Mouse (Mus musculus): Measurements from ENCODE around the gene Tarbp1. TPM values are rescaled to one million over a fixed set of nuclear protein-coding genes. Genes with fewer than 3 reads are reported as not detected.
"Not testable (repeated sequence)": the region's sequence is repeated elsewhere in the genome, so short reads cannot be mapped to it uniquely, and the experiment has no call there.

Tarbp1 gene
- polyA plus RNA-seq, 1 experiment from 2014 or later = 0.99 TPM

DNA sequence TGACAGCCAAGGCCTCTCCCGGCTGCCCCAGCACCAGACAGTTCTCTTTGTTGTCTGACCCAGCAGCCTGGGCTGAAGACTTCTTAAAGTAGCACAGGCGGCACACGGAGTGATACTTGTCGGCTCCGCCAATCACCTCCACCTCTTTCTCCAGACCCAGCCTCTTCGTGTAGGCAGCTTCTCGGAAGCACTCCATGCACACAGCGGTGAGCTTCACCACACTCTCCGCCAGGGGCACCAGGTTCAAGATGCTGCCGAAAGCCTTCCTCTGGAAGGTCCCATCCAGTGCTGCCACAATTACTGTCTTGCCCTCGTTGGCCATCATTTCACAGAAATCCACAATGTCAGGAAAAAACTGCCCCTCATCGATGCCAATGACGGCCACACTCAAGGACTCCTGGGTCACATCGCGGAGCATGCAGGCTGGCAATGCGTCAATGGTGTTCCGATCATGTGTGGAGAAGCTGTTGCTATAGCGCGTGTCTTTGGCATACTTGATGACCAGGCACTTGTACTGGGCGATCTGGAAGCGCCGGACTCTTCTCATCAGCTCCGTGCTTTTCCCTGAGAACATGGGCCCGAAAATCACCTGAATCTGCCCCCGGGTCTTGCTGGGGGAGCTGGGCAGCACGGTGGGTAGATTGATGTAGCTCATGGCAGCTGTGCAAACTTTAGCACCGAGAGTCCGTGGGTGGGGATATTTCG is 1.4 kb upstream of the Tarbp1 start:
- H3K9ac ChIP-seq (ENCODE audit: low read depth, low read length); H3K9me3 ChIP-seq (ENCODE audit: control insufficient read depth); H3K4me1 ChIP-seq (replicated peaks; ENCODE audit: control insufficient read depth, insufficient read depth, low read length); H3K27me3 ChIP-seq (replicated peaks; ENCODE audit: control insufficient read depth, insufficient read depth, low read length); H3K4me3 ChIP-seq (ENCODE audit: low read depth, low read length); H3K36me3 ChIP-seq (ENCODE audit: control insufficient read depth, insufficient read depth); ATAC-seq; H3K4me2 ChIP-seq (replicated peaks; ENCODE audit: low read depth); H3K27ac ChIP-seq (ENCODE audit: low read depth, low read length): not testable (repeated sequence)
- 66% methylated on average over 29 of the region's 29 CpGs for WGBS
- peak; percentile 35; the same call in 1 of the 2 replicates for TF ChIP-seq CTCF (IDR thresholded peaks at IDR 0.05; ENCODE audit: low read depth)

DNA sequence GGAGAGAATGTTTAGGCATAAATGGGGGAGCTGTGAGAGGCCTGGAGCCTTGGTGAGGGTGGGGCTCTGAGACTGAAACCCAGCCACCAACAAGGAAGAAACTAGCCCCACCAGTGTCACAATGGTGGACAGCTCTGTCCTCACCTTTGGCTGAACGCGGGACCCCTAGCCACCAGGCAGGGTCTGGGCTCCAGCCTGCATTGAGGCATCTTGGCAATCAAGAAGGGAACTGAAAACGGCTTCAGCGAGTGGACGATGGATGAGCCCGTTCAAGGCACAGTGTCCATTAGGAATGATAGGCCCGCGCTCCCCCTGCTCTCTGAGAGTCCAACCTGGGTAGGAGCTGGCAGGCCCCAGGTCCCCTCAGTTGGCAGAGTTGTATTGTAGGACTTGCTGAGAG is 873 bp upstream of the Tarbp1 start:
- not testable (repeated sequence) for H3K36me3 ChIP-seq (ENCODE audit: control insufficient read depth, insufficient read depth); H3K4me1 ChIP-seq (replicated peaks; ENCODE audit: control insufficient read depth, insufficient read depth, low read length); H3K27me3 ChIP-seq (replicated peaks; ENCODE audit: control insufficient read depth, insufficient read depth, low read length); H3K9me3 ChIP-seq (ENCODE audit: control insufficient read depth); H3K4me3 ChIP-seq (ENCODE audit: low read depth, low read length); H3K27ac ChIP-seq (ENCODE audit: low read depth, low read length); H3K4me2 ChIP-seq (replicated peaks; ENCODE audit: low read depth); H3K9ac ChIP-seq (ENCODE audit: low read depth, low read length); ATAC-seq
- WGBS = 71% methylated on average over 8 of the region's 8 CpGs

DNA sequence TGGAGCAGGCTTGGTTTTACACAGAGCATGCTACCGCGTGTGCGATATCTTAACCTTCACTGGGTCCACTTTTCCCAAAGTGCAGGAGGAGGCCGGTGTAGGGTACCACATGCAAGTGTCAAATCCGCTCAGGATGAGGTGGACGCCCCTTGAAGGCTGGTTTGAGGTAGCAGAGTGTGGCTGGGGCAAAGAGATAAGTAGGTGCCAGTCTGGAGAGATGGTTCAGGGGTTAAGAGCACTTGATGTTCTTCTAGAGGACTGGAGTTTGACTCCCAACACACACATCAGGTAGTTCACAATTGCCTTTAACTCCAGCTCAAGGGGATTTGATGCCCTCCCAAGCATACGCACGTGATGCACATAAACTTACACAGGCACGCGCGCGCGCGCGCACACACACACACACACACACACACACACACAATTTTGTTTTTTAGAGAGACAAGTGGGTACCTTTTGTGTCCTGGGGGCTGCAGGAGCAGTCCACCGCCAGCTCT is 1.0 kb downstream of the Tarbp1 start:
- H3K9me3 ChIP-seq (ENCODE audit: control insufficient read depth) = no peaks in the 10 kb centered on the region
- H3K27ac ChIP-seq (ENCODE audit: low read depth, low read length) = no peak overlapping the region
- TF ChIP-seq CTCF (IDR thresholded peaks at IDR 0.05; ENCODE audit: low read depth) = no peak
- peak overlapping the region; percentile 64 for H3K9ac ChIP-seq (ENCODE audit: low read depth, low read length)
- H3K4me3 ChIP-seq (ENCODE audit: low read depth, low read length) = peak overlapping the region; percentile 91
- no peaks in the 10 kb centered on the region for H3K27me3 ChIP-seq (replicated peaks; ENCODE audit: control insufficient read depth, insufficient read depth, low read length)
- 7% methylated on average over 16 of the region's 16 CpGs for WGBS
- H3K36me3 ChIP-seq (ENCODE audit: control insufficient read depth, insufficient read depth) = peaks cover 13% of the 10 kb centered on the region; the same call in 1 of the 2 replicates
- no peak for ATAC-seq
- peak overlapping the region; percentile 94 for H3K4me2 ChIP-seq (replicated peaks; ENCODE audit: low read depth)
- H3K4me1 ChIP-seq (replicated peaks; ENCODE audit: control insufficient read depth, insufficient read depth, low read length) = no peaks in the 10 kb centered on the region; the same call in 1 of the 2 replicates

DNA sequence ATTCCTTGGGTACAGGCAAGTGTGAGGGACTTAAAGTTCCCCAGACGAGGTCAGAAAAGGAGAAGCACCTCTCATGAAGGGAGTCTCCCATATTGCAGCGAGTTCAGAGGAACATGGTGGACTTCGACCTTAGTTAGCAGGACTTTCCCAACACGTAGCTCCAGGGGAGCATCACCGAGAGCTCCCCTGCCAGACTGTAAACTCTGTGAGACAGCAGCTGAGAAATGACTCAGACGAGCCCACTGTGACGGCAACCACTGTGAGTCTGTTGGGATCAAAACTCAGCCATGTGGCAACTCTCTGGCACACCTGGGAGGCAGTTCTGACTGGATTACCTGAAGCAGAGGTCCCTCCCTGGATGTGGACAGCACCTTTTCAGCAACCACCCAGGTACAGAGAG is 10.8 kb downstream of the Tarbp1 start:
- 39% methylated on average over 7 of the region's 7 CpGs for WGBS
- no peak for TF ChIP-seq CTCF (IDR thresholded peaks at IDR 0.05; ENCODE audit: low read depth)

DNA sequence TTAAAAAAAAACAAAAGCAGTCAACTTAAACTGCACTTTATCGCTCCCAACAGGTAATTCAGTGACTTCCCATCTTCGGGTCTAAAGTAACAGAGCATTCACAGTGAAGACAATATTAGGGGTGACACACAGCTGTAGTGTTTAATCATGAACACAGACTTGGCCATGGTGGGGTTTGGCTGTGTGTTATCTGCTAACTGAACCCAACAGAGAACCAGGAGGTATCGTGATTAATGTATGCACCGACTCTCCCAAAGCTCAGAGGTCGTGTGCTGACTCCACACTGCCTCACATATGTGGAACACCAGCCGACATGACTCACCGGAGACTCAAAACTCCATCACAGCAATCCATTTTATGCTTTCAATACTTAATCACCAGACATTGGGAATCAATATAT is 13.1 kb downstream of the Tarbp1 start:
- Histone ChIP-seq H3K4me2 (replicated peaks; ENCODE audit: low read depth) (no peak overlapping the region), H3K4me3 (ENCODE audit: low read depth, low read length) (no peak overlapping the region), H3K4me1 (replicated peaks; ENCODE audit: control insufficient read depth, insufficient read depth, low read length) (no peaks in the 10 kb centered on the region), H3K9me3 (ENCODE audit: control insufficient read depth) (no peaks in the 10 kb centered on the region), H3K27me3 (replicated peaks; ENCODE audit: control insufficient read depth, insufficient read depth, low read length) (no peaks in the 10 kb centered on the region), H3K27ac (ENCODE audit: low read depth, low read length) (no peak overlapping the region), H3K9ac (ENCODE audit: low read depth, low read length) (no peak overlapping the region), H3K36me3 (ENCODE audit: control insufficient read depth, insufficient read depth) (peaks cover 43% of the 10 kb centered on the region)
- WGBS = 75% methylated on average over 7 of the region's 7 CpGs
- ATAC-seq = no peak
- TF ChIP-seq CTCF (IDR thresholded peaks at IDR 0.05; ENCODE audit: low read depth) = no peak

More for the DNA sequence above, 10.8 kb downstream of the Tarbp1 start:
- Histone ChIP-seq H3K27ac (ENCODE audit: low read depth, low read length) (no peak overlapping the region), H3K4me2 (replicated peaks; ENCODE audit: low read depth) (no peak overlapping the region), H3K4me1 (replicated peaks; ENCODE audit: control insufficient read depth, insufficient read depth, low read length) (no peaks in the 10 kb centered on the region), H3K4me3 (ENCODE audit: low read depth, low read length) (no peak overlapping the region), H3K9me3 (ENCODE audit: control insufficient read depth) (no peaks in the 10 kb centered on the region), H3K36me3 (ENCODE audit: control insufficient read depth, insufficient read depth) (peaks cover 39% of the 10 kb centered on the region), H3K27me3 (replicated peaks; ENCODE audit: control insufficient read depth, insufficient read depth, low read length) (no peaks in the 10 kb centered on the region), H3K9ac (ENCODE audit: low read depth, low read length) (no peak overlapping the region)
- peak; percentile 77 for ATAC-seq

DNA sequence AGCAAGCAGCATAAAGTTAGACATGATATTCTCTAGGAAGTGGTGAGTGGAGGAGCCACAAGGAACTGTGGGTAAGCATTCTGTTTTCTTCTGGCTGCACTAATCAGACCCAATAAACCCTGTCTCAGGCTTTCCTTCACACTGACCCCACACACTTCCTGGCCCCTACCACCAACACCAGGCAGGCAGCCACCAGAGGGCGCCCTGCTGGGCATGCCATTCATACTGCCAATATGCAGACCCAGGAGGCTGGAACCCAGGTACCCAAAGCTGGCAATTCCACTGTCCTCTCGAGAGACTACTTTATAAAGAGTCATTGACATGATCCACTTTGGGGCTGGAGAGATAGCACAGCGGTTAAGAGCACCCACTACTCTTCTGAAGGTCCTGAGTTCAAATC is 14.6 kb downstream of the Tarbp1 start:
- H3K4me3 ChIP-seq (ENCODE audit: low read depth, low read length) = no peak overlapping the region
- peak; percentile 75 for TF ChIP-seq CTCF (IDR thresholded peaks at IDR 0.05; ENCODE audit: low read depth)
- H3K27ac ChIP-seq (ENCODE audit: low read depth, low read length) = no peak overlapping the region
- no peak overlapping the region for H3K9ac ChIP-seq (ENCODE audit: low read depth, low read length)
- no peaks in the 10 kb centered on the region for H3K9me3 ChIP-seq (ENCODE audit: control insufficient read depth)
- H3K4me2 ChIP-seq (replicated peaks; ENCODE audit: low read depth) = no peak overlapping the region
- no peak for ATAC-seq
- peaks cover 42% of the 10 kb centered on the region for H3K36me3 ChIP-seq (ENCODE audit: control insufficient read depth, insufficient read depth)
- 51% methylated on average over 3 of the region's 3 CpGs for WGBS
- no peaks in the 10 kb centered on the region for H3K4me1 ChIP-seq (replicated peaks; ENCODE audit: control insufficient read depth, insufficient read depth, low read length)
- H3K27me3 ChIP-seq (replicated peaks; ENCODE audit: control insufficient read depth, insufficient read depth, low read length) = no peaks in the 10 kb centered on the region
